Mouse (Mus musculus) lung, postnatal 0 days (tissue): ENCODE measurements around the gene Slc30a6.

Experiments used
- CTCF ChIP-seq: IDR thresholded peaks from 2 replicates; pipeline ENCODE4 v1.5.1; 2016; ENCODE audit warnings: antibody characterized with exemption, mild to moderate bottlenecking
- EP300 ChIP-seq: IDR thresholded peaks from 2 replicates; pipeline ENCODE4 v1.6.1; 2016; ENCODE audit warnings: antibody characterized with exemption, mild to moderate bottlenecking, control low read depth

DNA sequence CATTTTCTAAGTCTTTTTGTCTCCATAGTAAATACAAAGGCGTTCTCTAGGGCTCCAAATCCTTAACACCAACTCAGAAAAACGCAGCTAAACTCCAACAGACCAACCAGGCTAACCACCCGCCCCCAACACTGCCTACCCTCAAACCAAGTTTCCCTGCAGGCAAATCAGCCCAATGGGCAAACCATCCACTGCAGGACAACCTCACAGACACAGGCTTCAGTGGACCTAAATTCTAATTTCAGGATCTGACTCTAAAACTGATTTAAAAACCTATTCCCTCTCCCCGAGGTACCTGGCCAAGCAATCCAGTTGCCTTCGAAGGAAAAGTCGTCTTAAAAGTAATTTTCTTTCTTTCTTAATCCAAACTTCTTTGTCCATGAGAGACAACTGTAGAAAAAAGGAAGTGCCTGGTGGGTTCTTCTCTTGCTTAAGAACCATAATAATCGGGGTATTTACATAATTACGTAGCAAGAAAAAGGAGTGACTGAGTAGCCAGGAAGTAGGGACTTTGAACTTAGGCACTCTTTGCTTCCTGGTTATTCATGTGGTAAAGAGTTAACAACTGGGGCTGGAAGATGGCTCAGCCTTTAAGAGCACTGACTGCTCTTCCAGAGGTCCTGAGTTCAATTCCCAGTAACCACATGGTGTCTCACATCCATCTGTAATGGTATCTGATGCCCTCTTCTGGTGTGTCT lies 63.5 kb downstream of the Slc30a6 start, which contains the start of gene Nlrc4:
- TF ChIP-seq EP300 (no peak), CTCF (no peak)
